Mouse (Mus musculus): ENCODE measurements around the gene Rftn1. TPM values are rescaled to one million over a fixed set of nuclear protein-coding genes. Genes with fewer than 3 reads are reported as not detected.
"Not testable (repeated sequence)": the region's sequence is repeated elsewhere in the genome, so short reads cannot be mapped to it uniquely, and the experiment has no call there.

Rftn1 gene
- total RNA-seq (2021) = 10 to 100 TPM; 12.5 to 14.4 TPM

DNA sequence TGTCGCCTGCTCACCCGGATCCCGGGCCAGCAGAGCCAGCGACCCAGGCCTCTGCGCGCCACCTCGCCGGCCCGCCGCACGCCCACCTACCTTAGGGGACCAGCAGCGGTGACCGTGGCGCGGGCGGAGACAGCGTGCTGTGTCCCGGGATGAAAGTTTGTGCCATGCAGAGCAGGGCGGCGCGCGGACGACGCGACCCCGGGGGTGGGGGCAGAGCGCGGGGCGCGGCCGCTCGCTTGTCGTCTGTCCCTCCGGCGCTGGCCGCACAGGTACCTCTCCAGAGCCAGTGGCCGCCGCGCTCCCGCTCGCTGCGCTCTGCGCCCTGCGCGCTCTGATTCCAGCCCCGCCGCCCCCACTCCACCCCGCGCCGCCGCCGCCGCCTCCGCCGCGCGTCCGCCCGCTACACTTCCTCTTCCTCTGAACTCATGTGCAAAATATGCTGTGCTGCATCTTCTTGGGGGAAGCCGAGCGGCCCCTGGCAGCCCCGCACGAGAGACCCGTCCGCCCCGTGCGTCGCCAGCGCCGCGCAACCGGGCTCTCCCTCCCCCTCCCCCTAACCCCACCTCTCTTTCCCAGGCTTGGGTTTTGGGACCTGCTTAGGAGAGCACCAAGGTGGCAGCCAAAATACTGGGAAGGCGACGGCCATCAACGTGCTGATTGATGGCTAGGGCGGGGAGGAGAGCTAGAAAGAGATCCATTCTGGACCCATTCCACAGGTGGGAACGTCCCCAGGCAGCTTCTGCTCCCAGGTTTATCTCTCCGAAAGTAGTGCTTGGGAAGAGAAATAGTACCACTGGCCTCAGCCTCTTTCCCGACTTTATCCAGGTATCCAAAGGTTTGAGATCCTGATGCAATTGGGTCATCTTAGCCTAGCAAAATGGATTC lies at the start of gene Rftn1:
TSS of gene Rftn1 (minus strand) at position 544 of the 885 bp plus-strand sequence.
- DNase-seq = no peak

DNA sequence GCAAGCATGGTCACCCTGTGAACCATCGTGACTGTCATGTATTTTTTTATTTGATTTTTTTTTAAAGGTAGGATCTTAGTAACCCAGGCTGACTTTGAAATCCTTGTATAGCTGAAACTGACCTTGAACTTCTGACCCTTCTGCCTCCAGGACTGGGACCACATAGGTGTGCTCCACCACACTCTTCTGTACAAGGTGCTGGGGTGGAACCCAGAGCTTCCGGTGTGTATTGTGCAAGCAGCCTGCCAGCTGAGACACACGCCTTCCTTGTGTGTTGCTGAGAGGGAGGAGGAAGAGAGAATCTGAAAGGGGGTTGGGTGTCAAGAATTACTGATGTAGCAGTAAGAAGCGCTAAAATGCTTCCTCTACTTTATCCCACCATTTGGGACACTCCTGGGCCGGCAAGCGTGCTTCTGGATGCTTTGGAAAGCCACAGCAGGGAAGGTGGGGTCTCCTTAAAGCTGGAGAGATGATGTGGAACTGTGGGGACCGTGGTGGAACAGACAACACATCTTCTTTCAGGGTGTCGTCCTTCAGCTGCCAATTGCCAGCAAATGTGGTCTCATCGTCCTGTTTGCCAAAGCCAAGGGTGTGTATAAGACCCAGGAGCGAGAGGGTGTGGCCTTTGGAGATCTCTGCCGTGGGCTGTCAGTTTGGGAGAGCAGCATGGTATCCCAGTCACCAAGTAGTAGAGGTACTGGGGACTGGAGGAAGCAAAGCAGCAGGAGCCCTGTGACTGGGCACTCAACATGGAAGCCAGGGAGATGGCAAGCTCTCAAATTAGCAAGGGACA lies 47.5 kb upstream of the Rftn1 start:
- DNase-seq = no peak

DNA sequence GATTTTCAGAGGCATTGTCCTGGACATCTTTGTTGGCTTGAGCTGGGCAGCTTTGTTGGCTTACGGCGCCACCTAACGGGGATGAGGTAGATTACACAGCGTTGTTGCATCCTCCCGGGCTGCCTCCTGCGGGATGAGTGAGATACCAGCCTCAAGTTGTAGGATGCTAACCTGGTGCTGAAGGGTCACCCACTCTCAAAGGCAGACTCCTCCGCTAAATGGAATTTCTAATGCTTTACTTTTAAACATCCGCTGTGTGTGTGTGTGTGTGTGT lies 46.9 kb upstream of the Rftn1 start:
- DNase-seq = peak; percentile 84

DNA sequence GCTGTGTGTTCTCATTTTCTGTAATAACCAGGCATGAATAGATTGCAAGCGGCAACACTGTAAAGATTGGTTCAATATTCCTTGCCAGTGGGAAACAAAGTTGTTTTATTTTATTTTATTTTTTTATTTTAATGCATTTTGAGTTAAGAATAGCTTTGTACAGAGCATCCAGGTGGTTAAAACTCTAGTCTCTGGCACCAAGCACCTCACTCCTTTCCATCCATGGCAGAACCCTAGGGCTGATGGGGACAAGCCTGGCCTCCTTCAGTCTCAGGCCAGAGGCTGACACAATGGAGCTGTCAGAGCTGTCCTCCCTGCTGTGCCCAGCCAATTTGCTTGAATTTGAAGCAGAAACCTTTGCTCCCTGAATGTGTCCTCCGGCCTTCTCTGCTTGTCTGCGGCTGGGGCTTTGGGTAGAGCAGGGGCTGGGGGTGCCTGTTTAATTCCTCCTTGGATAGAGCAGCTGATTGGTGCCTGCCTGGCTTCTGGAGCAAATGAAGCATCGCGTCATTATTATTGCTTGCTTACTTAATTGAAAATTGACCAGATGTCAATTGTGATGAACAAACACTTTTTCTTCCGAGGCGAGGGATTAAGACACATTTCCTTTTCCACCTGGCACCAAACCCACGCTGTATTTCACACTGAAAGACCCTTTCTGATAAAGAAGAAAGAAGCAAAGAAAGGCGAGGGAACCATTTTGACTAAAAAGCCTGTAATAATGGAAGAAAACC lies 46.4 kb upstream of the Rftn1 start:
- no peak for DNase-seq

DNA sequence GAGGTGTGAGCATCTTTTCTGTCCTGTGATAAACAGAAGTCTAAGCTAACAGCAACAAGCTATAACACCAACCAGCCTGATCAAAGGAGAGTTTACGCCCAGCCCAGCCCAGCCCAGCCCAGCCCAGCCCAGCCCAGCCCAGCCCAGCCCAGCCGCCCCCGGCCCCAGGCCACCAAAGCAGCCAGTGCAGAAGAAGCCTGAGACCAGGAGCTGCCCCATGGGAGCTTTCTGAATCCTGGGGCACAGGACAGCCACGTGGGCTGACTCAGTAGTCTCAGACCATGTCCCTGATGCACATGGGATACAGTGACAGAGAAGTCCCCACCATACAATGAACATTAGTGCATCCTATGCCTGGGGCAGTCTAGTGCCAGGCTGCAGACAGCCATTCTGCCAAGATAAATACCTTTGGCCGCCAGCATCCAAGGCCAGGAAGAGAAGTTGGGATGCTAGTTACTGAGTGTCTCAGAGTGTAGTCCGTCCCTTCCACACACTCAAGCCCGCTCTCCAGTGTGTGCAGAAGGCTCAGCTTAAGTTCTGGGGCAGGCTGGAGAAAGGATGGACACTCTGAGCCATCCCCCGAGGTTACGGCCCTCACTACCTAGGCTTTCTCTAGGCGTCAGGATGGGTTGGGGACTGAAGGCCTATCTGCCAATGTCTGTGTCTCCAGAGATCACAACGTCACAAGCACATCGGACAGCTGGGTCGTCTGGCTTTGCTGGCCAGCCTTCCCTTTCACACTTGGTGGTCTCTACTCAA lies 45.6 kb upstream of the Rftn1 start:
- DNase-seq = no peak

DNA sequence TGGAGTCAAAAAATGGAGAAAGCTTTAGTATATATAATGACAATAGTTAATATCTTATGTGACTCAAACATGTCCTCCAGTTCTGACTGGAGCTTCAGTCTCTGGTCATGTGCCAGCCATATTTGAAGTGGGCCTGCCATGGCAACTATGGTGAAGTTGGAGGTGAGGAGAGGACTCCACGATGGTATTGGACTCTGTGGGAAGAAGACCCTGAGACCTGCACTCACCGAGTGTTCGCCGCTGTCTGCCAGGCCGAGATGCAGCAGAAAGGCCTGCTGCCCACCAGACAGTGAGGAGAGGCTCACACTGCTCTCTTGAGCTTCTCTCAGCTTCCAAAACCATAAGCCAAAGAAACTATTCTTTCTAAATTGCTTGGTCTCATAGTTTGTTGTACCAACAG lies 43.5 kb upstream of the Rftn1 start:
- DNase-seq = no peak

DNA sequence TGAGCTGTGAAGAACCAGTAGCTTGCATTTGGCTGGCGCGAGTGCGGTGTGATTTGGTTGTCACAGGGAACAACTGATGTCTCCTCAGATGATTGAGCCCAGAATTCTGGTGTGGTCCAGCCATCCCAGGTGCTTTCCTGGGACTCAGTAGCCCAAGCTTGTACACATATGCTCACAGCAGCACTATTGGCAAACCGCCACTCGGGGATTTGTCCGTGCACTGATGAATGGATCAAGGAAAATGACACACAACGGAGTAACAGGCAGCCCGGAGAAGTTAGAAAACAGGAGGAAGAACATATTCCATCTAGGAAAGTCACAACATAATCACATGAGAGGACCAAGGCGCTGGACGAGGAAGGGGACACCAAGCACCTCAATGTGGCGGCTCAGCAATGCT lies 42.3 kb upstream of the Rftn1 start:
- DNase-seq = no peak

DNA sequence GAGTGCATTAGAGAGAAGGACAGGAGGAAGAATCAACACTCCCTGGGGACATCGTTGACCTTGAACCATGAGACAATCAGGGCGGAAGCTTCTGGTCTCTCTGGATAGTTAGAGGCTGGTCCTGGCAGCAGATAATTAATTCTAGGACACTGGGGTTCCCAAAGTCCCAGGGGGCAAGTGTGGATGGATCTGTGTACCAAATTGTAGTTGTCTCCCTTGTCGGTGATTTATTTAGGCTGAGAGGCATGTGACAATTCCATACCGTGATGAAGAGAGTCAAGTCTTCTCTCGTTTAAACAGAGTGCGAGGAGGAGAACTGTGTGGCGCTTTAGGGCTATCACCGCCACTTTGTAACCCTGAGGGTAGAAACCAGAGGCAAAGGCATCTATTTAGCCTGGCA lies 40.7 kb upstream of the Rftn1 start:
- DNase-seq = no peak

DNA sequence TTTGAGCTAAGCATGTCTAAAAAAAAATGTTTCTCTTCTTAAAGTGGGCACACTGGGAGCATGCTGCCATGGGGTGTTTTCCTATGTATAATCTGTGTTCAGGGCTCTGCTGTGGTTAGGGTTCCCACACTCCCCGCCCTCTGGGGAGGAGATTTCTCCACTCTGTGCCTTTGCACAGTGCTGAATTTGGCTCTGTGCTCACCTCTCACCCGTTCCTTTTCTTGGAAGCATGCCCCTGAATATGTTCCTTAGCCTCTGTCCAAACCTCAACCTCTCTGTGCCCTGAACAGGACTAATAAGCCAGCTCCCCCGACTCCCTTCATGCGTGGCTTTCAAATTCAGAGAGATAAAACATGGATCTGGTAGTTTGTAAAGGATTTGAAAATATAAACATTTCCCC lies 39.1 kb upstream of the Rftn1 start:
- DNase-seq = no peak

DNA sequence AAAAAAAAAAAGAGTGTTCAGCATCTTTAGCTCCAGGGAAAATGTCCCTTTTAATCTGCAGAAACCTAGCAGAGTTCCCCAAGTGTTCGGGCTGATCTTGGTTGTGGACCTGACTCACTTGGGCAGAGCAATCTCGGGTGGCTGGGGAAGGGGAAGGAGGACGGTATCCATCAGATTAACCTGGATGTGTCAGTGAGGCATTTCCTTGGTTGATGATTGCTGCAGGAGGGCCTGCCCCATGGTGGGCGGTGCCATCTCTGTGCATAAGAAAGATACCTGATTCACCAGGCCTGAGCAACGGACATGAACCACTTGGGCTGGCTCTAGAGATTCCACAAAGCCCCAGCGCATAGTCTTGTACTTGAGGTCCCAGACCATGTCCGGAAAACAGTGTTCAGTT lies 36.9 kb upstream of the Rftn1 start:
- no peak for DNase-seq

DNA sequence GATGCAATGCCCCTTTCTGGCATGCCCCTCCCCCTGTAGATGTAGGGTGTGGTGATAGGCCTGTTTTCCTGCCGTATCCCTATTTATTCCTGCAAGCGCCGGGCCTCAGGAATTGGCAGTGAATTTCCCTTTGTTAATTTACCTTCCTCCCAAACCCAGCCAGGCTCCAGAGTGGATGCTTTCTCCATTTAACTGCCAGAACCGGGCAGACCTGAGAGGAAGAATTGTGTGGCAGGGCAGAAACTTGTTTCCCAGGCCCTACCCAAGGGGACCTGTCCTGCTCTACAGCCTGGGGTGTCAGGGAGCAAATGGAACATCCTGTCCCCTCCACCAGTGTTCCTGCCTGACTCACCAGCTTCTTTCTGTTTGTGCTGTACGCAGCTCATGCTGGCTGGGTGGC lies 34.2 kb upstream of the Rftn1 start:
- no peak for DNase-seq

DNA sequence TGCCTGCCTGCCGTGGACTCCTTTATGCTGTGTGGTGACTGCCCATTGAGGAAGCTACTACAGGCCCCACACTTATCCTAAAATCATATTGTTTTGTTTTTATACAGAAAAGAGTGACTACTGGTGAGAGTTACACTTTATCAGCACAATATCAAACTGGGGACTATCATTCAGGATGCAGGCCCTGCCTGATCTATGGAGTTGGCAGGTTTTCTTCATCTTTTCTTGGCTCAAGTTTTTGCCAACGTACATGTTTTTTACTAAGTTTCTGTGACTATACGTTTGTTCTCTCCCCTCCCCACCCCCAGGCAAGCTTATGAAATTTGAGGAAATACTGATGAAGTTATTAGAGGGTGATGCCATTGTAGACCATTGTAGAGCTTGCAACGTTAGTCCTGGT lies 27.5 kb upstream of the Rftn1 start:
- DNase-seq = no peak

DNA sequence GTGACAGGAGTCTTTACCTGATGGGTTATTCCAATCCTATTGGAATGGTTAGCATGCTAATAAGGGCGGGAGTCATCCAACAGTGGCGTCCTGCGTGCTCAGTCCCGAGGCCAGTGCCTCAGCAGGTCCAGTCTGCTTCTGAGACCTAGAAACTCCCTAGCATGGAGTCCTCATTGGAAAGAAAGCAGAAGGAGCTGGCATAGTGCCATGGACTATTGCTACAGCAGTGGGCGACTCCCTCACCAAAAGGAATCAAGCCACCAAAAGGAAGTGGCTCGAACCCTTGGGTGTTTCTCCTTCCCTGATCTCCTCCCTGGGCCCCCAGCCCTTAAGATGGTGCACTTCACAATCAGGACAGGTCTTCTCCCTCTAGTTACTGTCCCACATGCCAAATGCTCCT lies 24.6 kb upstream of the Rftn1 start:
- no peak for DNase-seq

DNA sequence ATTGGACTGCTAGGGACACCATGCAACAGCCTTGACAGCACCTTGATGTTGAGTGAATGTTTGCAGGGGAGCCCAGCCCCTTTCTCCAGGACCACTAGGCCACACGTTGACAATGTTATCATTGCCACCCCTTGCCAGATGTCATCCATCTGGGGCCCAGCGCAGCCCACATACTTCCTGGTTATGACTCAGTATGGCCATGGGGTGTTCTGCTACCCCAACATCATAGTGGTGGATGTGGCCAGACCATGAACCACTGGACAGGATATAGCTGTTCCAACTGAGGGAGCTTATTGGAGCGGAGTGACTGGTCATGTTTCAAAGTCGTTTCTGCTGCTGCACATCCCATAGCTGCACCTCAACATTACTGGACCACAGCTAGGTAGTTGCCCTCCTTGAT lies 22.6 kb upstream of the Rftn1 start:
- no peak for DNase-seq

DNA sequence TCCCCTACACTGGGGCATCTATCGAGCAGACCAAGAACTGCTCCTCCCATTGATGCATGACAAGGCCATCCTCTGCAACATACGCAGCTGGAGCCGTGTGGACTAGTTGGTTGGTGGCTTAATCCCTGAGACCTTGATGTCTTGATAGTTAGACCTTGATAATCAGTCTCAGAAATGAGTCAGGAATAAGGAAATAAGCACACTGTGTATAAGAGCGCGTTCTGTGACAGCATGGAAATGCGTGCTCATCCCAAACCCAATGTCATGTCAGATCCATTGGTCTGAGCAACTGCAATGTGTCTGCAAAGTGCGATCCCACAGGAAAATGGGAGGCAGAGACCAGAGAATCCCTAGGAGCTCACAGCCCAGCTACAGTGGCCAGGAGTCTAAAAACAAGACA lies 21.3 kb upstream of the Rftn1 start:
- no peak for DNase-seq

DNA sequence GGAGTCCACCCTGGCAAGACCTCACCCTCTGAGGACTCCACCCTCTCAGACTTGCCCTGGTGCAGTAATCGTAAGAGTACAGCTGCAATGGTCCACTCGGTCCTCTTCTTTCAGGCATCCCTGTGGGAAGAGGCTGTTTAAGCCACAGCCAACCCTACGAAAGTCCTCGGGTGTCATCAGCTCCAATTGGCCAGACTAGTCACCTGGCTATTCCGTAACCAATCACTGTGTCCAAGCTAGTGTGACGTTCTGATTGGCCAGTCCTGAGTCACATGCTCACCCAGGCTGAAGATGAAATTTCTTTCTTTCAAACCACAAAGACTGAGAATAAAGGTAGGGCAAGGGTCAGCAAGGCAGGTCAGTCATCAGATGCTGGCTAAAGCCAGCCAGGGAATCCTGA lies 19.4 kb upstream of the Rftn1 start:
- no peak for DNase-seq

DNA sequence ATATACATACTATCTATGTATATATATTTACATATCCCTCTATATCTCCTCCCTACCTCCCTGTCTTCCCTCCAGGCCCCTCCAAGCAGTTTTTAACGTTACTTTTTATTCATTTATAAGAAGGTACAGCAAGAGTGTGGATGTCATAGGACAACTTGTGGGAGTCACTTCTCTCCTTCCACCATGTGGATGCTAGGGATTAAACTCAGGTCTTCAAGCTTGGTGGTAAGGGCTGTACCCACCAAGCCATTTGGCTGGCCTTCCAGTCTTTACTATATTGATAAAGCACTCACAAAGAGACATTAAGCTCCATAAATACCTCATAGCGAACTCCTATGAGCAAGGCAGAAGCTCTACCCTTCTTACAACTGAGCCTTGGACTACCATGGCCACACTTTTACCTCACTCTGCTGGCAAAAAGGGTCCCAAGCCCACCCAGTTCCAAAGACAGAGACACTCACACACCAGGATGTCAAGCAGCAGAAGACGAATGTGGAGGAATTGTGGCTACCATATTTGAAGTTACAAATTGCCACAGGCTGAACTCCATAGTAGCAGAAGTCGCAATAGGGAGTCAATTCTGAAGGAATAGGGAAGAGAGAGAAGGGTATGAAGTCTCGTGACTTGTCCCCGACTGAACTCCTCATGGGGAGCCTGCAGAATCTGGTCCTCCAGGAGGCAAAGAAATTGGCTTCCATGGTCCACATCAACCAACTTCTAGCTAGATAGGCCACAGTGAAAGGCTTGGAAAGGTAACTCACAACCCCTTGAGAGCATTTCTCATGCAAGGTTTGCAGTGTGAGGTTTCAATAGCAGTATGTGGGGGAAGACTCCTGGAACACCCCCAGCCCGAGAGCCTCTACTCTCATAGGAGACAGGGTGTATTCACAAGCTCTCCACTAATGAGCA lies 17.9 kb upstream of the Rftn1 start:
- DNase-seq = no peak

DNA sequence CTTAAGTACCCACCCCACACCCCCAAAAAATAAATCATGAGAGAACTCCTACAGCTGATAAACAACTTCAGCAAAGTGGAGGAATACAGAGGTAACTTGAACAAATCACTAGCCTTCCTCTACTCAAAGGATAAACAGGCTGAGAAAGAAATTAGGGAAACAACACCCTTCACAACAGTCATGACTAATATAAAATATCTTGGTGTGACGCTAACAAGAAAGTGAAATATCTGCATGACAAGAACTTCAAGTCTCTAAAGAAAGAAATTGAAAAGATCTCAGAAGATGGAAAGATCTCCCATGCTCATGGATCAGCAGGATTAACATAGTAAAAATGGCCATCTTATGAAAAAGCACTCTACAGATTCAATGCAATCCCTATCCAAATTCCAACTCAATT lies 15.8 kb upstream of the Rftn1 start:
- not testable (repeated sequence) for DNase-seq

DNA sequence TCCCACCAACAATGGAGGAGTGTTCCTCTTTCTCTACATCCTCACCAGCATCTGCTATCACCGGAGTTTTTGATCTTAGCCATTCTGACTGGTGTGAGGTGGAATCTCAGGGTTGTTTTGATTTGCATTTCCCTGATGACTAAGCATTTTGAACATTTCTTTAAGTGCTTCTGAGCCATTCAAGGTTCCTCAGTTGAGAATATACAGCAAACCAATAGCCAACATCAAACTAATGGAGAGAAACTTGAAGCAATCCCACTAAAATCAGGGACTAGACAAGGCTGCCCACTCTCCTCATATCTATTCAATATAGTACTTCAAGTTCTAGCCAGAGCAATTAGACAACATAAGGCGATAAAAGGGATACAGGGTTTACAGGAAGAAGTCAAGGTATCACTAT lies 15.4 kb upstream of the Rftn1 start:
- DNase-seq = not testable (repeated sequence)

DNA sequence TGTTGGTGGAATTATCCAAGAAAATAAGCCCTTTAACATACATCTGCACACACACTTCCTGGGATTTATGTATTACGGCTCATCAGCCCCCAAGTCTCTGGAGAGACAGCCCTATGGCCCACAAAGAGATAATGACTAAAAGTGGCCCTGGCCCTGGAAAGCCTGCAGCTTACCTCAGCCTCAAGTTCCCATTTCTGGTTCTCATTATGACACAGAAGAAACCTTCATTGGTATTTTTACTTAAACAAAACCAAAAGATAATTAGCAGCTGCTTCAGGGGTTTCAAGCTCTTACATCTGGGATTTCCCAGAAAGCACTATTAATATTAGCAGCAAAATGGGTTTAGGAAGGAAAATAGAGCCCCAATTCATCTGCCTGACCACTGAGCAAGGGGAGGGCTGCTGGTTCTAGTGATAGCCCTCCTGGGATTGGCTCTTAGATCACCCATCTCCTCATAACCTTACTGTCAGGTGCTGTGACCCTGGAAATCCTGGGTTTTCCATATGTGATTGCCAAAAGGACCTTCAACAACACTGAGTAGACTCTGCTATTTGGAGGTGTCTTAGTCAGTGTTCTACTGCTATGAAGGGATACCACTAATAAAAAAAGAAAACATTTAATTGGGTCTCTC lies 14.8 kb upstream of the Rftn1 start:
- no peak for DNase-seq

DNA sequence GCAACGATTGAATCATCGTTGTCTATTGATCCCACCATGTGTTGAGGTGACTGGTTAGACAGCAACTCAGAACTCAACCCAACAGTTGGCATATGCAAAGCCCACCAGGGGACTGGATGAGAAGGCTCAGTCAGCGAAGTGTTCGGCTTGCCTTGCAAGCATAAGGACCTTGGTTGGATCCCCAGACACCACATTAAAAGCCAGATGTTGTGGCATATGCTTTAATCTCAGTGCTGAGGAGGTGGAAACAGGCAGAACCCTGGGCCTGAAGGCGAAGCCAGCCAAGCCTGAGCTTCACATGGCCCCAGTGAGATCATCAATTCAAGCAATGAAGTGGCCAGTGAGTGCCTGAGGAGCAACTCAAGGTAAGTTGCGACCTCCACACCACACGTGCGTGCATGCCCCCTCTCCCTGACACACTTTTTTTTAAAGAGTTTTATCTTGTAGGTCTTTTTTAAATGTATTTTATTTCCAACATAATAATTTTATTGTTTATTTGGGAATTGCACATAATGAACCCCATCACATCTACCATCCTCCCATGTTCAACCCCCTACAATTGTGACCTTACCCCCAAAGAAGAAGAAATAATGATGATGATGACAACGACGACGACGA lies 11.5 kb upstream of the Rftn1 start:
- no peak for DNase-seq

Data from layer of hippocampus, postnatal 36 days (tissue).